Mouse (Mus musculus): Measurements from ENCODE around the gene Cd1d1. TPM values are rescaled to one million over a fixed set of nuclear protein-coding genes. Genes with fewer than 3 reads are reported as not detected.

Cd1d1 gene
- polyA plus RNA-seq, 1 experiment from 2014 or later, result 31.7 TPM

DNA sequence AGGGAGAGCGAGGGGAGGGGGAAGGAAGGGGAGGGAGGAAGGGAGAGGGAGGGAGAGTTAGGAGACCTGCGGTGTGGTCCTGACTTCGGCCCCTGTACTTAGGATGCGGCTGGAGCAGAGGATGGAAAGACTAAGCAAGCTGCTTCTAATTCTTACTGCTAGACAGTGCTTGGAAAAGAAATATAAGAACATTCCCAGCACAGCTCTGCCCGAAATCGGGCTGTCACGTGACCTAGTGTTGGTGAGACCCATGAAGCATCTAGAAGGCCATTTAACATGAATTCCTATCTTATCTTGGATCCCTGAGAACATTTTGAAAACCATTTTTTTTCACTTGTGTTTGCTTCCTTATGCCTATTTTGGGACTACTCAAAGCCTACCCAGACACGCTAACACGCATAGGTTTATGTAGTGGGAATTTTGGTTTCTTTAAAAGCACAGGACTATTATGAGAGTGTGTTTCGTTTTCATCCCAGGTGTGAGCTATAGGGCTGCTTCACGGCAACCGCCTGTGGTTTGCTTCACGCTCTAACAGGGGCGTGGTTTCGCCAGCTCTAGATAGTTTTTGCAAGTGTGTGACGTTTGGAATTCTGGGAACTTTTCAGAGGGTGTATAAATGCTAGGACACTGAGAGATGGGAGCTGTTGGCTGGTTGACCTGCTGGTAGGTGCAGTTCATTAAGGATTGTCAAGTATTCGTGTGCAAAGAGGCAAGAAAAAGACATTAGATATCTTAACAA lies 38.4 kb downstream of the Cd1d1 start:
- no peaks in the 10 kb centered on the region for H3K27me3 ChIP-seq (replicated peaks)
- H3K9me3 ChIP-seq, result no peaks in the 10 kb centered on the region
- H3K4me3 ChIP-seq (replicated peaks), result no peak overlapping the region
- H3K4me1 ChIP-seq, result no peaks in the 10 kb centered on the region
- no peak for ATAC-seq (ENCODE audit: insufficient read depth, low FRiP score, low read depth)
- 76% methylated on average over 17 of the region's 17 CpGs for WGBS
- no peaks in the 10 kb centered on the region for H3K36me3 ChIP-seq
- H3K4me2 ChIP-seq, result no peak overlapping the region
- no peak overlapping the region for H3K9ac ChIP-seq
- H3K27ac ChIP-seq, result no peak overlapping the region

DNA sequence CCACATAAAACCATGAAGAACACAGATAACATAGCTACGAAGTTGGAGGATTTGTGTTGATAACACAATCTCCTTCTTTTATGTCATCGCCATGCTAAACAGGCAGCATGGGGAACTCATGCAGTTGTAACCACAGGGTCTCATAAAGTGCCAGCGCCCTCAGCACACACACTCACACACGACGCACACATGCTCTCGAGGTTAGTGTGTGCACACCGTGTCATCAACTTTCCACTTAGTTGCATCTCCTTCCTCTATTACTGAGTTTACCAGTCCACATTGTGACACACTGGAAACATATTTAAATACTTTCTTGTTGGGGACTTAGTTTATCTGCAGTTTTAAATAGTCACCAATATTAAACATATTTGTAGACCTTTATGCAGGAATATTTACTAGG lies 40.2 kb downstream of the Cd1d1 start:
- 84% methylated on average over 7 of the region's 7 CpGs for WGBS
- H3K9ac ChIP-seq, result no peak overlapping the region
- ATAC-seq (ENCODE audit: insufficient read depth, low FRiP score, low read depth), result no peak
- H3K36me3 ChIP-seq, result no peaks in the 10 kb centered on the region
- H3K4me2 ChIP-seq, result no peak overlapping the region
- H3K9me3 ChIP-seq, result no peaks in the 10 kb centered on the region
- no peak overlapping the region for H3K27ac ChIP-seq
- no peak overlapping the region for H3K4me3 ChIP-seq (replicated peaks)
- H3K27me3 ChIP-seq (replicated peaks), result no peaks in the 10 kb centered on the region
- H3K4me1 ChIP-seq, result no peaks in the 10 kb centered on the region

- Histone ChIP-seq H3K4me1 (no peaks in the 10 kb centered on the region), H3K36me3 (no peaks in the 10 kb centered on the region), H3K9me3 (no peaks in the 10 kb centered on the region), H3K4me3 (replicated peaks) (no peak overlapping the region), H3K27ac (no peak overlapping the region), H3K4me2 (no peak overlapping the region), H3K27me3 (replicated peaks) (no peaks in the 10 kb centered on the region), H3K9ac (no peak overlapping the region)
- WGBS, result 21% methylated on average over 4 of the region's 4 CpGs
- no peak for ATAC-seq (ENCODE audit: insufficient read depth, low FRiP score, low read depth)
Observed at GRCm38 (mm10) chr3:86955376-86955775, 43.9 kb downstream of the Cd1d1 start.

DNA sequence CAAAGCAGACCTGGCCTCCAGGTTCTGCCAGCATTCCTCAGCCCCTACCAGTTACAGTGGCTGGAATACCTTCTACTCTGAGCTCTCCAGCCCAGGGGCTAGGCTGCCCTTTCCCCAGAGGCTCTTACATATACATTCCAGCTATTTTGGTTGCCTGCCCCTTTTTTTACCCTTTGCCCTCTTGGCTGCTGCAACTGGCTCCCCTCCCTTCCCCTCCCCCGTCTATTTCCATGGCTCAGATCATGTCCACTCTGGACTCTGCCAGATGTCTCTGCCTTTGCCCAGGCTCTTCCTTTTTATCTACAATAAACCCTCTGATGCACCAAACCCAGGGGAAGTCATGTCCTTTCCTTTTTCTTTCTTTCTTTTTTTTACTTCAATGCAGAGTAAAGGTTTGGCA lies 44.7 kb downstream of the Cd1d1 start:
- WGBS, result 44% methylated on average over 1 of the region's 1 CpGs
- no peaks in the 10 kb centered on the region for H3K36me3 ChIP-seq
- H3K4me2 ChIP-seq, result no peak overlapping the region
- no peaks in the 10 kb centered on the region for H3K4me1 ChIP-seq
- no peaks in the 10 kb centered on the region for H3K27me3 ChIP-seq (replicated peaks)
- H3K4me3 ChIP-seq (replicated peaks), result no peak overlapping the region
- H3K27ac ChIP-seq, result no peak overlapping the region
- H3K9ac ChIP-seq, result no peak overlapping the region
- no peak for ATAC-seq (ENCODE audit: insufficient read depth, low FRiP score, low read depth)
- H3K9me3 ChIP-seq, result no peaks in the 10 kb centered on the region

- H3K27me3 ChIP-seq (replicated peaks), result no peaks in the 10 kb centered on the region
- no peak overlapping the region for H3K9ac ChIP-seq
- no peaks in the 10 kb centered on the region for H3K9me3 ChIP-seq
- H3K4me1 ChIP-seq, result no peaks in the 10 kb centered on the region
- H3K36me3 ChIP-seq, result no peaks in the 10 kb centered on the region
- no peak overlapping the region for H3K4me2 ChIP-seq
- no peak overlapping the region for H3K27ac ChIP-seq
- H3K4me3 ChIP-seq (replicated peaks), result no peak overlapping the region
- ATAC-seq (ENCODE audit: insufficient read depth, low FRiP score, low read depth), result no peak
- 85% methylated on average over 4 of the region's 4 CpGs for WGBS
Observed at GRCm38 (mm10) chr3:86953819-86954218, 45.4 kb downstream of the Cd1d1 start.

DNA sequence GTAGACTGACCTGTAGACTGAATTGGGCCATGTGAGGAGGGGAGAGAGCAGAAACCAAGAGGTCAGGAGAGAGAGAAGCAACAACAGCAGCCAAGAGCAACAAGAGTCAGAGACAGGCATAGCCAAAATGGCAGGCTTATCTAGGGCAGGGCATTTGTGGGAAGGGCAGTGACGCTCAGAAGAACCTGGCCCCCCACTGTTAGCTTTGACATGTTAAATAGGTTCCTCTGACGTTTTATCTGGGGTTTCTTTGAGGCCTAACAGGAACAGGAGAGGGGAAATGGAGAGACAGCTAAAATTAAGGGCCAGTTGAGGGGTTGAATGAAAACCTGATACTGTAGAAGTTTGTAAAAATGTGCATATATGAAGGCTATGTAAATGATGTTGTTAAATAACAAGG lies 48.6 kb downstream of the Cd1d1 start:
- Histone ChIP-seq H3K27ac (no peak overlapping the region), H3K9ac (no peak overlapping the region), H3K4me2 (no peak overlapping the region), H3K9me3 (no peaks in the 10 kb centered on the region), H3K4me1 (no peaks in the 10 kb centered on the region), H3K4me3 (replicated peaks) (no peak overlapping the region), H3K27me3 (replicated peaks) (no peaks in the 10 kb centered on the region), H3K36me3 (no peaks in the 10 kb centered on the region)
- 44% methylated on average over 2 of the region's 2 CpGs for WGBS
- no peak for ATAC-seq (ENCODE audit: insufficient read depth, low FRiP score, low read depth)

Other genes with a start within 250 kb of the Cd1d1 start
- gene Dclk2, start 78.6 kb downstream of the Cd1d1 start, polyA plus RNA-seq (2015; fragmentation: Nextera tagmentation; extraction: Ambion mirVana), result 6.9 and 7.0 TPM in 2 replicates
- 13.9 and 15.2 TPM in 2 replicates for gene Kirrel, start 175.3 kb upstream of the Cd1d1 start, polyA plus RNA-seq (2015; fragmentation: Nextera tagmentation; extraction: Ambion mirVana)

Measured in stomach, embryonic 15.5 days (tissue).